Mouse (Mus musculus) brain, adult 2 months (tissue): Measurements from ENCODE around the gene Ttc13.

ENCODE experiments used
- DNase-seq: peaks from one replicate; pipeline ENCODE4 v3.0.0; 2011; ENCODE audit warnings: low read depth, low spot score

The Ttc13 gene

DNA sequence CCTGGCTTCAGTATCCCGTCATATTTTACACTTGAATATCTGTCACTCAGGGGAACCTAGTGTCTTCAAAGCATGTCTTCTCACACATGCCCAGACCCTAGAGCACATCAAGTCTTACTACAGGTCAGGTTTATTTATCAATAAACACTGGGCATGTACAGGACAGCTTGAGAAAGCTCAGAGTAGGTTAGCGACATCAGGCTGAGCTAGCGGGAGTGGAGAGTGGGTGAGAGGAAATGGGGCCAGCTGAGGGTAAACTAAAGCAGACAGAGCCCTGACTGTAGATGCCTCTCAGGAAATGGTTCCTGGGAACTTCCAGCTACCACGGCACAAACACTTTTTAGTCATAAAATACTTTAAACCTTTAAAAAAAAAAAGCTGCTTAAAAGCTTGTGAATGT is 18.3 kb downstream of the Ttc13 start:
- no peak for DNase-seq

DNA sequence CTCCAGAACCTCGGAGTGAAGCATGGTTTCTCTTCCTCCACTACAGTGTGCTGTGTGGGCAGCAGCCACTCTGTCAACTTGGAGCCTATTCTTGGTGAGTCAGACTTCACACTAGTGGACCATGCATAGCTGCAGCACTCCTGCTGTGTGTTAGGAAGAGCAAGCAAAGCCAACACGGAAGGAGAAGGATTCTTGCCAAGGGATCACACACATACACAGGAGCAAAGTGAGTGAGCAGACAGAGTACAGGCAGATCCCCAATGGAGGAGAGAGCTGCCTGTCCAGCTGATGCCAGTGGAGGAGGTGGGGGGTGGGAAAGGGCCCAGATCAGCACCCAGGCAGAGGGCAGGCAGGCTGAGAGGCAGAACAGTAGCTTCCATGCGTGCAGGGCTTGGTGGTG is 19.6 kb downstream of the Ttc13 start:
- DNase-seq: peak; percentile 93

DNA sequence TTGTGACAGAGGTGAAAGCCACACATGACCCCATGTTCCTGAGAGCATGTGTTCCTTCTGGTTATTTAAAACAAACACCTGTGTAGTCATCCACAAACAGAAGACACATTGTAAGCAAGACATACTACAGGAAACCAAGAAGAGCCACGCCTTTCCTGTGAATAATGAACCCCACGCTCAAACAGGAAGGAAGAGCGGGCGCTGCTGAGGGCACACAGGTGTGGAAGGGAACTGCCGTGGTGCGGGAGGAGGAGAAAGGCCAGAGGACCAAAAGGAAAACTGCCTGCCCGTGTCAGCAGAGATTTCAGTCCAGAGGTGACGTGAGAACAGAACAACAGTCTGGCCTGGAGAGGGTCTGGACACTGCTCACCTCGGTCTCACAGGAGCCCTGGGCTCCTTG is 20.8 kb downstream of the Ttc13 start:
- DNase-seq: no peak

DNA sequence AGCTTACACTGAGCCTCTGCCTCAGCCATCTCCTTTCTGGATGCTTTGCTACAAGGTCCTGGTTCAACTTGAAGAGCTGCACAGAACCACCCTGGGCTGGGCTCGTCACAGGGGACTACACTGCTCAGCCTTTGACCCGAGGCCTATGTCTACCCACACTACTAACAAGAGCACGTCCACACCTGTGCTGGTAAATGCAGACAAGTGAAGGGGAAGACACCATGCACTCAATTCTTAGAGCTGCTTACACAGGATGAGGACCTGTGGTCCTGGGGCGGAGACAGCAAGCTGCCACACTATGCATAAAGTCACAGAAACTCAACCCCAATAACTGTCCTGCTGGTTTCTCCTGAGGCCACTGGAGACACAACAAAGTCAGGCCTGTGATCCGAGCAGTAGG is 21.5 kb downstream of the Ttc13 start:
- peak; percentile 37 for DNase-seq

DNA sequence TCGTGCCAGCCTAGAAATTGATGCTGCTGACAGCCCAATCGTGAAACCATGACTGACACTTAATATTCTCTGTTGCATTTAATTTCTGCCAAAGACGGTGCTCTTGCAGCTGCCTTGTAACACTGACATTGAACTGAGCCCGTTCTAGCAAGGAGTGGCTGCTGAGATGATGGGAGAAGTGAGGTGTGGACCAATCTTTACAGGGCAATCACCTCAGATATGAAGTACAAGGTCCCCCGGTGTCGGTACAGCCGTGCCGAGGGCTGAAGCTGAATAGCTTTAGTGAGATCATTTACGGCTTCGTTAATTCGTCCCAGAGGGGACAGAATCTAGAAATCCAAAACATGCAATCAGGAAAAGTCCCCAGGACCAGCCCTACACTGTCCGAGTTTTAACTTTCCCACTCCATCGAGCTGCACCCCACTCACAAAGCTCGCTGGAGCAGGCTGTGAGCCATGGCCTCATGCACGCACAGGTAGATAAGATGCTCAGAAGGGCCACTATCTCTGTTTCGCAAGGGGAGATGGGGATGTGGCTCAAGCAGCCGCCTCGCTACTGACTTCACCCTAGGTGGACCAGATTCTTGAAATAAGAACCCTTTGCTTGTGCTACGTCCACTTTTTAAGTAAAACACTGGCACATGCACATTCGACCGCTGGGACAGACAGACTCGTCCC is 26.2 kb downstream of the Ttc13 start:
- no peak for DNase-seq

DNA sequence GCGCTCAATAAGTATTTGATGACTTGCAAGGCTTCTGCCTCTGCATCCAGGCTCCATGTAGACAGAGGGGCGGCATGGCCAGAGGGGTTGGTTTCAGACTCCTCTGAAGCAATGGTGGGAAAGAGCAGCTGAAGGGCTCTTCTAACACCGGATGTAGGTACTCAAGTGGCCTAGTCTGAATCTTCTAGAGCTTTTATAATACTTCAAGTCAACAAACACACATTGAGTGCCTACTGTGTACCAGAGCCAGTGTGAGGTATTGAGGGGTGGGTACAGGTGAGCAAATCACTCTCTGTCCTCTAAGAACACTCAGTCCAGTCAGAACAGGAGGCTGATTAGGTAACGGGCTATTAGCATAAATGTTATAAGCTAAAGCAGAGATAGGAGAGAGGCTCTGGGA is 30.1 kb downstream of the Ttc13 start:
- no peak for DNase-seq

DNA sequence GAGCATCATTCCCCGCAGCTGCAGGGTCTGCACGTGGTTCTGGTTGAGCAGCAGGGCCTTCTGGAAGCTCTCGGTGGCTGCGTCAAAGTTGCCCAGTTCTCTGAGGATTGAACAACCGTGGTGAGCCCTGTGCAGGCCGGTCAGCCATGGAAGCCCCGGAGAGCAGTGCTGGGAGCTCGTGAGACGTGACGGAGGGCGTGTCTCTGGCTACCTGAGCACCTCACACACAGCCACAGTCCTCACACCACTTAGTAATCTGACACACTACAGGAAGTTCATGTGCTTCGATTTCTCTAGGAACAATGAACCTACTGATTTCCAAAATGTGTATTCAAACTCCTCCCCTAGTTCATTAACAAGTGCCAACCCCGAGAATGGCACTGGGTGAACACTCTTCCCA is 32.9 kb downstream of the Ttc13 start:
- no peak for DNase-seq

DNA sequence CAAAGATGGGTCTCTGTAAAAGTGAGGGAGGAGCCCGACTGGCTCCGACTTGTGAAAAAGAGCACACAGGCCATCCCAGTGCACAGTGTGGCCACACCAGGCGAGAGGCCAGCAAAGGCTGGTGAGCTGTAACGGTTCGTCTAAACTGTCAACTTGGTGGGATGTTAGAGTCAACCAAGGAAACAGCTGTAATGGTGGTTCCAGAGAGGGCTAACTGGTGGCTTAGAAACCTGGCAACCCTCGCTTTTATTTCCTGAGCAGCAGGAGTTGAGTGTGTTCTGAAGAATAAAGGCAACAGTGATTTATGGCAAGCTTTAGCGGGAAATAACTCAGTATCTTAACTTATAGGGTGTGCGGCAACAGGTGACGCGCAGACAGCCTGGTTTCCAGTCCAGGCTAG is 39.6 kb downstream of the Ttc13 start:
- no peak for DNase-seq

DNA sequence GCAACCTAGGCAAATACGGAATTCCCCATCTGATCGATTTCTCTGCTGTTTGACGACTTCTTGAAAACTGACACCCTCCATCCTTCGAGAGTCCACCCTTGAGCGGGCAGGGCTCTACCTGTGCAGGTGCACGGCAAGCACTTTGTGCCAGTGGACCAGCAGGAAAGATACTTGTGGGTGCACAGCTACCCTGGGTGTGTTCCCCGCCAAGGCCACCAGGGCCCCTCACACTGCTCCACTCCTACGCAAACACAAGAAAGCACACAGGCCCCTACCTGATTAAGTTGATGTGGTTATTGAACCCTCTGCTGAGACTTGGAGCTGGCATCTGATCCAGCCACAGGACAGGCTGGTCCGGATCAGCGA is 40.0 kb downstream of the Ttc13 start:
- DNase-seq: no peak

DNA sequence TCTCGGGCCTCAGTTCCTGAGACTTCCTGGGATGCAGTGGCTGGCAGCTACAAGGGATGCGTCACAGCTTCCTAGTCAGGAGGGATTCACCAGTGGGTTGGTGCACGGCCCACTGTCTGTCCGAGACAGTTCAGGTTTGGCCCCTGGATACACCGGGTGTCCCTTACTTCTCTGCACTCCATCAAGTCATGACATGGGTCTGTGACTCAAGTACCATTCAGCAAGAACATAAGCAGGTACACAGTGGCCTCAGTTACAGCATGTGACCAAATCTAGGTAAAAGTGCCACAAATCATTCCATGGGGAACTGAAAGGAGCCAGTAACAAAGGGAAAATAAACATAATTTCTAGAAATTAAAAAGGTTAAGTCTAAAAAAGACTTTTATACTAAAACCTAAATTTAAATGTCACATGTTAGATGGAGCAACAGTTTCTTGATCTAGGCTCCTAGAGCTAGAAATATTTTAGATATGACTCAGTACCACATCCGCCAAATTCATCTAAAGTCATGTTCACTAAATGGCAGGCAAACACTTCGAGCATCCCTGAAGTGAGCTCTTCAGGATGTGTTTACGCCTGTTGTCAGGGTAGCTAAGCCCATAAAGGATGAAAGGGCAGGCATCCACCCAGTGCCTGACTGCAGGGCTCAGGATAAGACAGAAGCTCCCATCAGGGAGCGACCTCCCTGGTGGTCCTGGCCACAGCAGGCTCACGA is 40.5 kb downstream of the Ttc13 start:
- peak; percentile 21 for DNase-seq

DNA sequence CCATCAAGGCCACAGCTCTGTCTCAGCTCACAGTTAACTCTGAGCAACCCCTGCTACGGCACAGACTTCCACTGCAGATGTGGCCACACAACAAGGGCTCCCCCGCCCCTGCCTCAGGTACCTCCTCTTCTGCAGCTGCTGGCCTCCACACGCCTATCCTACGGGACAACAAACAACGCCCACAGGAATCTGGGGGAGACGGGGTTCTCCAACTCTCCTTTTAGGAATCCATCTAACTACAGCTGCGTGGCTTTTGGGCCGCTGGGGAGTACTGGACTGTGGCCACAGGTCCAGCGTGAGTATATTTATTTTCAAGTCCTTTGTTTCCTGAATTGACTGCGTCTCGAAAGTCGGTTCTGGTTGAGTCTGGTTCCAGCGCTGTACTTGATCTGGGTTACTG is 43.5 kb downstream of the Ttc13 start:
- DNase-seq: no peak

DNA sequence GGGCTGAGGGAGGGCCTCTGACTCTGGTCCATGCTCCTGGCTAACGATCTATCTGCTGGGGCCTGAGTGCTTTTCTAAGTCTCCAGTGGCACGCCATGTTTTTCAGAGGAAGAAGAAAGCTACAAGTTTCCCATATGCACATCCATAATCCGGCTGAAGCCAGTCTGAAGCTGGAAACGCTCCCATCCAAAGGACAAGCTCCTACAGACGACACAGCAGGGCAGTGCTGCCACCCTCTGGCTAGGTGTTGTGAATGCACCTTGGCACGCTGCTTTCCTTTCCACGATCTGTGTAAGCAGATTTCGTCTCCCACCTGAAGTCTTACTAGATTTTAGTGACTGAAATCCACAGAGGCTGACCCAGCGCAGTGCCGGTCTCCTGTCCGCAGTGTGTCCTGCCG is 44.3 kb downstream of the Ttc13 start:
- DNase-seq: peak; percentile 98

DNA sequence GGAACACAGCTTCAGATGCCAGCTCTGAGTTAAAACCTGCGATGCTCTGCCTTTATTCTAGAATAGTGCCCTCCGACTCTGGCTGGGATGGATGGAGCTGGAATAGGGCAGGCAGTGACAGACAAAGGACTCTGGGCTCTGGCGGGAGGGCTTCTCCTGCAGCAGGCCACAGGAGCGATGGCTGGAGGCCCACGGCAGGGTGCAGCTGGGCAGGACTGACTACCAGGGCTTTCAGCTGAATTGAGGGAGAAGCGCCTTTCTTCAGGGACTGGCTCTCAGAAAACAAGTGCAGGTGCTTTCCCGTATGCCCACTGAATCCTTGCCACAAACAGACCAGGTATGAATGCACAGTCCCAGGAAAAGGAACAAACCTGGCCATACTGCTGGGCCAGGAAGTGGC is 44.7 kb downstream of the Ttc13 start:
- no peak for DNase-seq

DNA sequence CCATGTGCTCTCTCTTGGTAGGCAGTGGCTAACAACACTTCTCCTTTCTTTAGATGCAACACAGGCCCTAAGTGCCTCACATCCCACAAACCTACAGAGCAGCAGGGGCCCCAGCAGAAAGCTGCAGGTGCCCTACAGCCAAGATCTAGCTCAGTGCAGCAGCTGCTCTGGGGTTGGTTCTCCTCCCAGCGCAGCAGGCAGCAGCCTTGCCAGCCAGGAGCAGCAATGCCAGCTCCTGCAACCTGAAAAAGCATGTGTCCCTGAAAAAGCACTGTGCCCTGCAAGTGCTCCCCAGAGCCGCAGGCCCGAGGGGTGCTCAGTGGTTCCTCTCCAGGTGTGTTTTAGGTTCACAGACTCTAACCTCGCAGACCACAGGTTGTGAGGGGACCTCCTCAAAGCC is 45.1 kb downstream of the Ttc13 start:
- DNase-seq: peak; percentile 85

DNA sequence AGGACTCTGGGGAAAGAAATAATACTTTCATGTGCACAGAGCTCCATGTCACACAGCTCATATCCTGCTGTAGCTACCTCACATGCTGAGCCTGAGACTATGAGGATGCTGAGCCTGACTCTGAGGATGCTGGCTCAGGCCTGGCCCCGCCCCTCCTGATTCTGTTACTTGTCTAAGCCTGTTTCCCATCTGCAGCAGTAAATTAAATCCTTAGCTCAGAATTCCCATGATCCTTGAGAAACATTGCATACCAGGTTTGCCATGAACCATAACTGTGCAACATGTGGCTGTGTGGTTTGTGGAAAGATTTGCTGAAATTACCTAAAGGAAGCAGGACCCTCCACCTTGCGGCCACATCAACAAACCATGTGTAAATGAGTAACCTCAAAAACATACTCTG is 49.4 kb downstream of the Ttc13 start:
- no peak for DNase-seq

DNA sequence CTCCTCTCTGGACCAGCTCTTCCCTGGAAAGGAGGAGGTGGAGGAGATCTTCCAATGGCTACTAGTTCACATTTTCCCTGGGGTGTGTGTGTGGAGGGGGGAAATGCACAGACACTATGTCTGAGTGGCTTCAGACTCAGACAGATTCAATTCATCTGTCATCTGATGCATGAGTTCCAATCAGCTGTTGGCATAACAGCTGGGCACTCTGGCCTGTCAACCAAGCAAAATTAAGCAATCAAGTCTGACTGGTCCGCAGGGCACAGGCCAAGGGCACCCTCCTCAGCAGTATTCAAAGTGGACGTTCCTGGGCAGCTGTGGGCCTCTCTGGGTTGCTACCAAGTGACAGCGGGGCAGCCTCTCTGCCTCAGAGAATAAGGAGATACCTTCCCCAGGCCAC is 53.0 kb downstream of the Ttc13 start:
- no peak for DNase-seq

DNA sequence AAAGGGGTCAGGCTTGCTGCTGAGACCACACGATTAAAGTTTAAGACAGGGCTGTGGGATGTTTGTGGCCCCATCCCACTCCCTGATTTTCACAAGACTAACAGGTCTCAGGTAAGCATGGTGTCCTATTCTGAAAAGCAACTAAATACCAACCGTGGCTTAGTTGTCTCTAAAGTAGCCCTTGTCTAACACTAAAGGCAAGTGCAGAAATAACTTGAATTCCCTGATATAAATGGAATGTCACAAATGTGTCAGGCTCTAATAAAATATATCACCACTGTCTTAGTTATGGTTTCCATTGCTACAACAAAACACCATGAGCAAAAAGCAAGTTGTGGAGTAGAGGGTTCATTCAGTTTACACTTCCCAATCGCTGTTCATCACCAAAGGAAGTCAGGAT is 57.4 kb downstream of the Ttc13 start:
- no peak for DNase-seq

DNA sequence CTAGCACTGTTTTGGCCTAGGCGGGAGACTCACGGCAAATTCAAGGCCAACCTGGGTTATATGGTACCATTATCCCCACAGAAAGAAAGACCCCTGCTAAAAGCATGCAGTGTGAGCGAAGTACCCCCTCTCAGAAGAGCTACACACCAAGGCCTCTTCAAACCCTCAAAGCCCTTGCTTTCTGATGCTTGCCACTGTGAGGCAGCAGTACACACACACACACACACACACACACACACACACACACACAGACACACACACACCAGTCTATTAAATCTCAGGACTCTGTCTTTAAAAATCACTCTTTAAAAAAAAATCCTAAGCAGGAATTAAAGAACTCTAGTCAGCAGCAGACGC is 57.9 kb downstream of the Ttc13 start:
- DNase-seq: no peak

DNA sequence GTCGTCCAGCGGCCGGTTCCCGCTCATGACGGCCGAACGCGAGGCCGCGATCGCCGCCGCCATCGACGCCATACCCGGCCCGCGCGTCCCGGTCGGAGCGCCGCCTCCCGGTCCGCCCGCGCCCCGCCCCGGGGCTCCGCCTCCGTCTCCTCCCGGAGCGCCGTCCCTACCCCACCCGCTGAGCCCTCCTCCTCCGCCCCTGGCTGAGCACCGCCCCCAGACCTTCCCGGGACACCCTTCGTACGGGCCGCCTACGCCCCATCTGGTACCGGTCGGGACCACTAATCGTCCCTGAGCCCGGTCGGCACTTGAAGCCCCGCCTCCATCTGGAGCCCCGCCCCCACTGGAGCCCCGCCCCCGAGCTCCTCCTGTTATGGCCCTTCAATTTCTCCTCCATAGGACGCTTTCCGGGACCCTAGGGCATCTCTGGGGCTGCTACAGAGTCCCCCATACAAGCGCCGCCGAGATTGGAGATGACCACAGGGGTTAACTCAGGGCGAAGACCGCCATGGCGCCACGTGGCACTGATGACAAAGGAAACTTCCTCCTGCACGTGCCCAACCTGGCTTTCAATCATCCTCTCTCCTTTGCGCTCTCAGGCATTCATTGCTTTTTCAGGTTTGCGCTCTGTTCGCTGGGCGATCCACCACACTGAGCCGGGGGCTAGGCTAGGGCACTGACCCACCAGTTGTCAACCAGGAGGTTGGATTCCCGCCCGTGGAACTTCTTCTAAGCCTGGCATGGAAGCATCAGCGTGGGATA is 58.5 kb downstream of the Ttc13 start, which contains the start of gene 2310022B05Rik:
TSS of gene 2310022B05Rik (minus strand) at position 258 of the 762 bp plus-strand sequence.
- peak; percentile 91 for DNase-seq

DNA sequence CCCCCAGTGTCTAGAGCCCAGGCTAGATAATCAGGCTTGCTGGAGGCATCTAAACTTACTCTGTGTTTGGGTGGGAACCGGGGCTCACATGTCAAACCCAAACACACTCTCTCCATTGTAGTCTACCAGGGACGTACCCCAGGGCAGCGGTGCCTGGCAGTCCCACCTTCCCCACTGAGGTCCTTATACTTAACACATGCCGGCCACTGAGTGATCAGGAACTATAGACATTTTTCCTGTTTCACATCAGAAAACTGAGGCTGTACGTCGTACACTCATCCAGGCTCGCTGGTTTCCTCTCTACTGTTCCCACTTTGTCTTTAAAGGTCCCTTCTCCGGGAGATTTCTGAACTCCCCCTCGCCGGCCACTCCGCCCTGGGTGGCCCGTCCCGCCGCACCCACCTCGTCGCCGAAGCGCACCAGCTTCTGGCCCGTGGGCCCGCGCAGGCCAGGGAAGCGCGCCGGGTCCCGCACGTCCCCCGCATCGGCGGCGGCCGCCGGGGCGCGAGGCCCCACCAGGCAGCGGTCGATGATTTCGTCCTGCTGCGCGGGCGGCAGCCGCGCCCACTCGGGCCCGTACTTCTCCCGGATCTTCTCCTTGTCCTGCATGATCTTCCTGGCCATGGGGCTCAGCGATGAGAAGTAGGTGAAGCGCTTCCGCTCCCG is 59.2 kb downstream of the Ttc13 start:
- DNase-seq: peak; percentile 29

DNA sequence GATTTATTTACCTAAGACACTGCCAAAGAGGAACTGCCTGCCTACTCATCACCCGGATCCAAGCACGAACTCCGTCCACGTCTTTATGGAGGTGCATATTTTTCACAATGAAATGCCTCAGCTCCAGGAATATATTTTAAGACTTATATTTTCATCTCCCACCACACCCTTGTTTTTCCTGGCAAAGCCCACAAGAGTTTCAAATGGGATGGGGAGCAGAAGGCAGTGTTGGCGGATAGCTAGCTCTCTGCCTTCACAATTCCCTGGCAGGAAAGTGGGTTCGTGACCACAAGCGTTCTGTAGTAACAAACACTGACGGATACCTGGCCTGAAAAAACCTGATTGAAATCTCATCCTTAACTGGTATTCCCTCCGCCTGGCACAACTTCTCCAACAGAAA is 60.0 kb downstream of the Ttc13 start:
- peak; percentile 87 for DNase-seq

DNA sequence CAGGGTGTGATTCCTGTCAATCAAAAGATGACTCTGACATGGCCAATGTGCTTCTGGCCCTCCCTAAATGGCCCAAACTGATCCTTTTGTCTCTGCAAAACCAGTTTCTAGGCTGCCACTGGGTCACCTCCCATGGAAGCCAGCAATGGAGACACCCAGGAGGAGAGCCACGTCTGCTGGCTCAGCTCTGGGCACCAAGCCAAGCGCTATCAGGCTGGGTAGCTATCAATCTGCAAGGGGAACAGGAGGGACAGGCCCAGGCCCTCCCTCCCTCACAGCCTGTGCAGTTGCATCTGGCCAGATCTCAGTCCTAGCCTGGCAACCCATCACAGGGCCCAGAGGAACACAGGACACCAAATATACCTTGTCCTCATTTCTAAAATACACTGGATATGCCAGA is 63.4 kb downstream of the Ttc13 start:
- DNase-seq: peak; percentile 74
